Mouse (Mus musculus) embryo, embryonic 9.5 days (tissue): ENCODE measurements around the gene Slc44a5.

ENCODE experiments used
- DNase-seq: peaks from one replicate; pipeline ENCODE4 v3.0.0-alpha.2; 2017; ENCODE audit errors: extremely low spot score

Gene Slc44a5

GRCm38 (mm10) chr3:154298490-154298889 is 325.3 kb downstream of the Slc44a5 start:
- DNase-seq = no peak

GRCm38 (mm10) chr3:154300006-154300405 is 326.8 kb downstream of the Slc44a5 start:
- no peak for DNase-seq

GRCm38 (mm10) chr3:154301102-154301501 is 327.9 kb downstream of the Slc44a5 start:
- no peak for DNase-seq

- no peak for DNase-seq
These were observed 332.1 kb downstream of the Slc44a5 start for GRCm38 (mm10) chr3:154305163-154305884.

GRCm38 (mm10) chr3:154317651-154318248 is 344.5 kb downstream of the Slc44a5 start:
- peak; percentile 51 for DNase-seq
